Mouse (Mus musculus) testis, adult 2 months (tissue): ENCODE data around the gene Stab1. TPM values are rescaled to one million over a fixed set of nuclear protein-coding genes. Genes with fewer than 3 reads are reported as not detected.
A peak's percentile ranks its signal among the peaks of the same experiment; 100 is the strongest.

Experiments used
- H3K27ac ChIP-seq: fragments of 200-500 bp; 2 replicates; pipeline ENCODE4 v1.5.1; 2012; ENCODE audit warnings: low read depth, low read length; ENCODE audit not compliant: control insufficient read depth, insufficient read depth
- H3K27me3 ChIP-seq: fragments of 200-500 bp; 2 replicates; pipeline ENCODE4 v1.6.1; 2012; ENCODE audit warnings: mild to moderate bottlenecking, low read length, moderate library complexity; ENCODE audit not compliant: control insufficient read depth, insufficient read depth
- H3K36me3 ChIP-seq: fragments of 200-500 bp; 2 replicates; pipeline ENCODE4 v1.6.1; 2012; ENCODE audit warnings: mild to moderate bottlenecking, low read length; ENCODE audit not compliant: control insufficient read depth, insufficient read depth
- H3K4me1 ChIP-seq: fragments of 200-500 bp; 2 replicates; pipeline ENCODE4 v1.6.1; 2012; ENCODE audit warnings: low read length; ENCODE audit not compliant: control insufficient read depth, insufficient read depth
- H3K4me3 ChIP-seq: fragments of 200-500 bp; 2 replicates; pipeline ENCODE4 v1.5.1; 2012; ENCODE audit warnings: low read depth, mild to moderate bottlenecking, low read length, moderate library complexity, mixed read lengths; ENCODE audit not compliant: control insufficient read depth
- CTCF ChIP-seq: fragments of 200-500 bp; IDR thresholded peaks from 2 replicates; pipeline ENCODE4 v1.5.1; 2012; ENCODE audit warnings: low read depth, mild to moderate bottlenecking, inconsistent platforms, low read length, moderate library complexity; ENCODE audit not compliant: control insufficient read depth, insufficient read depth, insufficient replicate concordance
- POLR2A ChIP-seq: fragments of 200-500 bp; IDR thresholded peaks from 2 replicates; pipeline ENCODE4 v1.6.1; 2012; ENCODE audit warnings: low read depth, mild to moderate bottlenecking, inconsistent platforms, low read length, moderate library complexity; ENCODE audit not compliant: control insufficient read depth
- polyA plus RNA-seq: library from polyadenylated mRNA; depleted of rRNA; stranded (reverse); fragments of >200 nt; gene quantifications from 2 replicates; pipeline ENCODE4 v1.2.3, GENCODE M21; 2012

The Stab1 gene
- polyA plus RNA-seq, 1 experiment: 8.0 TPM

- Histone ChIP-seq H3K36me3 (no peaks in the 10 kb centered on the region), H3K27me3 (no peaks in the 10 kb centered on the region), H3K27ac (no peak overlapping the region), H3K4me1 (peaks cover 5% of the 10 kb centered on the region), H3K4me3 (no peak overlapping the region)
- no peak for TF ChIP-seq CTCF
- no peak for TF ChIP-seq POLR2A
Observed at GRCm38 (mm10) chr14:31211854-31212253, 43.4 kb upstream of the Stab1 start.

- Histone ChIP-seq H3K4me1 (peaks cover 13% of the 10 kb centered on the region), H3K36me3 (no peaks in the 10 kb centered on the region), H3K4me3 (no peak overlapping the region), H3K27ac (no peak overlapping the region), H3K27me3 (no peaks in the 10 kb centered on the region)
- no peak for TF ChIP-seq POLR2A
- no peak for TF ChIP-seq CTCF
Observed at GRCm38 (mm10) chr14:31209133-31209557, 40.7 kb upstream of the Stab1 start.

- Histone ChIP-seq H3K36me3 (no peaks in the 10 kb centered on the region), H3K27ac (no peak within 1 kb of the TSS), H3K27me3 (no peaks in the 10 kb centered on the region), H3K4me1 (peaks cover 13% of the 10 kb centered on the region), H3K4me3 (peak within 1 kb of the TSS; percentile 89; the same call in 1 of the 2 replicates)
- TF ChIP-seq CTCF (no peak), POLR2A (no peak)
Observed at GRCm38 (mm10) chr14:31208084-31208483, 39.6 kb upstream of the Stab1 start, which contains the start of gene Tnnc1. Gene Tnnc1, plus strand, starts transcription at chr14:31208312.

- H3K27me3 ChIP-seq: no peaks in the 10 kb centered on the region
- TF ChIP-seq CTCF: no peak
- no peak for TF ChIP-seq POLR2A
- H3K36me3 ChIP-seq: no peaks in the 10 kb centered on the region
- peak overlapping the region; percentile 89 for H3K4me3 ChIP-seq
- peaks cover 13% of the 10 kb centered on the region for H3K4me1 ChIP-seq
- peak overlapping the region; percentile 62 for H3K27ac ChIP-seq
Observed at GRCm38 (mm10) chr14:31207070-31207830, 38.8 kb upstream of the Stab1 start.

- Histone ChIP-seq H3K4me1 (peaks cover 13% of the 10 kb centered on the region), H3K27me3 (no peaks in the 10 kb centered on the region), H3K36me3 (no peaks in the 10 kb centered on the region), H3K27ac (peak overlapping the region; percentile 69), H3K4me3 (peak overlapping the region; percentile 92)
- no peak for TF ChIP-seq CTCF
- TF ChIP-seq POLR2A: peak; percentile 72
Observed at GRCm38 (mm10) chr14:31206472-31206981, 38.1 kb upstream of the Stab1 start.

- Histone ChIP-seq H3K27ac (peak overlapping the region; percentile 69), H3K4me1 (peaks cover 13% of the 10 kb centered on the region), H3K36me3 (no peaks in the 10 kb centered on the region), H3K4me3 (peak overlapping the region; percentile 92), H3K27me3 (no peaks in the 10 kb centered on the region)
- TF ChIP-seq CTCF: no peak
- TF ChIP-seq POLR2A: no peak
Observed at GRCm38 (mm10) chr14:31205562-31206467, 37.4 kb upstream of the Stab1 start.

GRCm38 (mm10) chr14:31205244-31205561 lies 36.8 kb upstream of the Stab1 start:
- TF ChIP-seq POLR2A: no peak
- TF ChIP-seq CTCF: no peak
- H3K4me1 ChIP-seq: peaks cover 13% of the 10 kb centered on the region
- H3K27me3 ChIP-seq: no peaks in the 10 kb centered on the region
- H3K36me3 ChIP-seq: no peaks in the 10 kb centered on the region
- H3K27ac ChIP-seq: 0 out of 2 replicates have a peak overlapping the region, but pooled peaks have one; percentile 8
- peak overlapping the region; percentile 19 for H3K4me3 ChIP-seq
